Mouse (Mus musculus) megakaryocyte, embryonic 14.5 days (primary cell): ENCODE results near the gene 4933427D14Rik.

ENCODE experiments used
- FLI1 ChIP-seq: IDR thresholded peaks from 2 replicates; pipeline ENCODE4 v1.6.1; 2012; ENCODE audit warnings: low read length, inconsistent platforms, mixed read lengths
- GATA1 ChIP-seq: IDR thresholded peaks from 3 replicates; pipeline ENCODE4 v1.6.1; 2012; ENCODE audit warnings: mixed read lengths, low read length, inconsistent platforms, borderline replicate concordance

DNA sequence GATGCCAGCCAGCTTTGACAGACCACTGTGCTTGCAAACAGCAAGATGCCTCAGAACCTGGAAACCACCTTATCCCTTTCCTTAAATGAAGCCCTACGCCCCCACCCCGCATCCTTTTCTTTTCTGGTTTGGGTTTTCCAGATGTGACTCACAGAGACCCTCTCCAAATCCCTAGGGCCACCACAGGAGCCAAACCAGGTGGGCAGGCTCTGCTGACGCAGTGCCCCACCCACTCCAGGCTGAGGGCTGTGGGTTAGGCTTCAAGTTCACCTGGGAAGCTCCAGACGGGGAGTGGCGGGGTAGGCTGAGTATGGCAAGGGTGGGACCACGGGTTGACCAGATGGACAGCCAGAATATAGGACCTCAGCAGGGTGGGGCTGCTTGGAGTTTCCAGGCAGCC, 19.6 kb upstream of the 4933427D14Rik start:
- TF ChIP-seq GATA1 = no peak
- no peak for TF ChIP-seq FLI1
